Mouse (Mus musculus): ENCODE results near the gene Epb41l3. TPM values are rescaled to one million over a fixed set of nuclear protein-coding genes. Genes with fewer than 3 reads are reported as not detected.
A peak's percentile ranks its signal among the peaks of the same experiment; 100 is the strongest.

Epb41l3 gene
- polyA plus RNA-seq (2012; rRNA removed) (1.6 and 3.1 TPM in 2 replicates), polyA plus RNA-seq (2014; fragmentation: Nextera tagmentation; extraction: Ambion mirVana) (5.3 and 5.6 TPM in 2 replicates)

DNA sequence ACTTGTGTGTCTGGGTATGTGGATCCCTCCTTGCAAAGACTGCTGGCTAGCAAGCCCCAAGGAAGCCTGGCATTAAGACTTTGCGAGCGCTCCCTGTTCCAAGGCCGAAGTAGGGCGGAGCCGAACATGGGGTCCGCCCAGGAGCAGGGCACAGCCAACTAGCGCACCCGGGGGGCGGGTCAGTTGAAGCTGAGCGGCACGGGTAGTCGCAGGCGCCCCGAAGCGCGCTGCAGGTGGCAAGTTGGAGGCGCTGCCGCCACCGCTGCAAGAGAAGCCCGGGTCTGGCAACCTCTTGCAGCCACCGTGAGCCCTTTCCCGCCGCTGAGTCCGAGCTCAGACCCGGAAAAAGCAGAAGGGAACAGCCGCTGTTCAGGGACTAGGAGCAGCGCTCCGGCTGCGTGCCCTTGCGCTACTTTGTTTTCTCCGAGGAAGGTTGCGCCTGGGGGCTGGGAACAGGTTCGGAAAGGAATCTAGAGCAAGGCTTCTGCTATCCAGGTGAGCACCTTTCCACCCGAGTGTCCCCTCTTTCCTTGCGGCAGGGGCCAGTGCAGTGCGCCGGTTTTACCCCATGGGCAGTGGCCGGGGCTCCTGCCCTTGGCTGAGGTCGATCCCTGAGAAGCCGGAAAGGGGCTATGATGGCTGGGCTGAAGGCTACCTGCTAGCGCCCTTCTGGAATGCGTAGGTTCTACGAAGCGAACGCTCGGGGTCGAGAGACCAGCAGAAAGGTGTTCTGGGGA lies at the start of gene Epb41l3:
TSS of gene Epb41l3 (plus strand) at position 183 of the 737 bp plus-strand sequence.
- Histone ChIP-seq H3K9ac (replicated peaks) (no peak within 1 kb of the TSS), H3K36me3 (replicated peaks; ENCODE audit: control insufficient read depth, insufficient read depth, low read depth) (no peaks in the 10 kb centered on the region), H3K27me3 (ENCODE audit: control insufficient read depth, insufficient read depth, low read length) (peaks cover 16% of the 10 kb centered on the region), H3K27ac (no peak within 1 kb of the TSS), H3K4me3 (ENCODE audit: insufficient read depth in 1 of 2, low read depth in 2 of 2, low read length in 2 of 2) (peak within 1 kb of the TSS; percentile 2 to 33; a peak in 3 of 4 replicates), H3K9me3 (ENCODE audit: control insufficient read depth, low read length) (no peaks in the 10 kb centered on the region), H3K4me2 (ENCODE audit: low read depth) (peak within 1 kb of the TSS; percentile 46), H3K4me1 (replicated peaks; ENCODE audit: control insufficient read depth in 2 of 2, insufficient read depth in 2 of 2, low read length in 1 of 2) (no peaks in the 10 kb centered on the region)
- WGBS (ENCODE audit: insufficient replicate concordance): under 1% methylated on average over 47 of the region's 47 CpGs
- DNase-seq (ENCODE audit: low read depth in 3 of 3, low spot score in 3 of 3) (no peak), ATAC-seq (ENCODE audit: insufficient read depth) (no peak)
- no peak for TF ChIP-seq EP300 (IDR thresholded peaks at IDR 0.05; ENCODE audit: low read depth)
- TF ChIP-seq CTCF (IDR thresholded peaks at IDR 0.05; ENCODE audit: low read depth): no peak

DNA sequence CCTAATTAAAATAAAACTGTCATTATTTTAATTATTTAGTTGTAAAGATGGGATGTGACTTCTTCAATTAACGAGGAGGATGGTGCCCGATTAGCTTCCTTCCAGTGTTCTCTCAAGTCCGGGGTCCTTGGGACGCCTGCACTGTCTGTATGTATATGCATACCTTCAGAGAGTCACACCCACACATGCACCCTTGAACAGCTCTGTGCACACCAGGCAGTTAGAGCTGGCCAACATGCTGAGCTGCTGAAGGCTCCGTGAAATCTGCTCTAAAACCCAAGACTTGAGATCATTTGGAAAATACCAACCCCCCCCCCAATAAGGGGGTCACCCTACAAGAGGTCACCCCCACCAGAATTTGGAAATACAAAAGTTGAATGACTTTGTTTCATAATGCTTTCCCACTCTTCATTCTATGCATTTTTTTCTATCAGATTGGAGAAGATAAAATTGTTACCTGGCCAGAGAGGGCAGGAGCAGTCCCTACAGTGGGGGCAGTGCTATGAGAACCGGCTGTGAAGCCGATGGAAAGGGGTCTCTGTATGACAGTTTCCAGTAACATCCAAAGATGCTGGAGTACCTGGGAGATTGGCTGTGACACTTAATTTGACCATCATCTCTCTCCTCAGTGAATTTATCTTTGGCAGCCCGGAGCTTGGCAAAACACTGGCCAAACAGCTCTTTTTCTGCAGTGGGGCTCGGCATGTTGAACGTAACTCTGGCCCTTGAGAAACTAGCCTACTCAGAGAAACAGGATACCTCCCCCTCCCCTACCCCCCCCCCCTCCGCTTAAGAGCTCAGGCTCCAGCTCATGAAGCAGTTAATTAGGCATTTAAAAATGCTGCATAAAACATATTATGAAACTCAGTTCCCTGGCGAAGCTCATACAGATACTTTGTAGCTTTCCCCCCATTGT lies 36.5 kb upstream of the Epb41l3 start:
- H3K9me3 ChIP-seq (ENCODE audit: control insufficient read depth, low read length): no peaks in the 10 kb centered on the region
- H3K27me3 ChIP-seq (ENCODE audit: control insufficient read depth, insufficient read depth, low read length): no peaks in the 10 kb centered on the region
- DNase-seq (ENCODE audit: low read depth in 3 of 3, low spot score in 3 of 3) (no peak), ATAC-seq (ENCODE audit: insufficient read depth) (no peak)
- TF ChIP-seq EP300 (IDR thresholded peaks at IDR 0.05; ENCODE audit: low read depth) (no peak), CTCF (IDR thresholded peaks at IDR 0.05; ENCODE audit: low read depth) (no peak)
- no peak overlapping the region for H3K4me3 ChIP-seq (ENCODE audit: insufficient read depth in 1 of 2, low read depth in 2 of 2, low read length in 2 of 2)
- H3K4me1 ChIP-seq (replicated peaks; ENCODE audit: control insufficient read depth in 2 of 2, insufficient read depth in 2 of 2, low read length in 1 of 2): no peaks in the 10 kb centered on the region
- no peak overlapping the region for H3K27ac ChIP-seq
- H3K9ac ChIP-seq (replicated peaks): no peak overlapping the region
- no peak overlapping the region for H3K4me2 ChIP-seq (ENCODE audit: low read depth)
- 60% methylated on average over 12 of the region's 12 CpGs for WGBS (ENCODE audit: insufficient replicate concordance)
- H3K36me3 ChIP-seq (replicated peaks; ENCODE audit: control insufficient read depth, insufficient read depth, low read depth): no peaks in the 10 kb centered on the region

GRCm38 (mm10) chr17:69041516-69041915 lies 34.0 kb upstream of the Epb41l3 start:
- H3K9me3 ChIP-seq (ENCODE audit: control insufficient read depth, low read length): no peaks in the 10 kb centered on the region
- no peak overlapping the region for H3K4me3 ChIP-seq (ENCODE audit: insufficient read depth in 1 of 2, low read depth in 2 of 2, low read length in 2 of 2)
- 45% methylated on average over 4 of the region's 4 CpGs for WGBS (ENCODE audit: insufficient replicate concordance)
- no peak for TF ChIP-seq EP300 (IDR thresholded peaks at IDR 0.05; ENCODE audit: low read depth)
- TF ChIP-seq CTCF (IDR thresholded peaks at IDR 0.05; ENCODE audit: low read depth): no peak
- ATAC-seq (ENCODE audit: insufficient read depth): no peak
- no peak overlapping the region for H3K9ac ChIP-seq (replicated peaks)
- H3K27ac ChIP-seq: no peak overlapping the region
- no peaks in the 10 kb centered on the region for H3K4me1 ChIP-seq (replicated peaks; ENCODE audit: control insufficient read depth in 2 of 2, insufficient read depth in 2 of 2, low read length in 1 of 2)
- no peak overlapping the region for H3K4me2 ChIP-seq (ENCODE audit: low read depth)
- DNase-seq (ENCODE audit: low read depth in 3 of 3, low spot score in 3 of 3): no peak
- H3K27me3 ChIP-seq (ENCODE audit: control insufficient read depth, insufficient read depth, low read length): no peaks in the 10 kb centered on the region
- no peaks in the 10 kb centered on the region for H3K36me3 ChIP-seq (replicated peaks; ENCODE audit: control insufficient read depth, insufficient read depth, low read depth)

DNA sequence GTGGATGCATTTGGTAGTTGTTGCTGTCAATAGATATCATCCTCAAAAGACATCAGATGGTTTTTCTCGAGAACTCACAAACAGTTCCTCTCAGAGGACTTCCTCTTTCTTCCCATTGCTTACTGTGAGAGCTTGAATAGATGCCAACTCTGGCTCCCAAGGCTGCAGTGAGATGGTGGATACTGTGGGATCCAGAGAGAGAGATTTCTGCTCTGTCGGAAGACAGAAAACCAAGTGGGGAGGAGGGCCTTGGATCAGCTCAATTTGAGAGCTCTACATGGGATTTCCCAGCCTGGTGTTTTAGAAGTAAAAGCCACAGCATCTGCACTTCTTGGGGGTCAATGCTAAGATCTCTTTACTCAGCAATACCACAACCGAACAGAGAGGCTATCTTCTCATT lies 26.7 kb upstream of the Epb41l3 start:
- Histone ChIP-seq H3K4me2 (ENCODE audit: low read depth) (no peak overlapping the region), H3K4me3 (ENCODE audit: insufficient read depth in 1 of 2, low read depth in 2 of 2, low read length in 2 of 2) (no peak overlapping the region), H3K27me3 (ENCODE audit: control insufficient read depth, insufficient read depth, low read length) (no peaks in the 10 kb centered on the region), H3K27ac (no peak overlapping the region), H3K9me3 (ENCODE audit: control insufficient read depth, low read length) (no peaks in the 10 kb centered on the region), H3K36me3 (replicated peaks; ENCODE audit: control insufficient read depth, insufficient read depth, low read depth) (no peaks in the 10 kb centered on the region), H3K4me1 (replicated peaks; ENCODE audit: control insufficient read depth in 2 of 2, insufficient read depth in 2 of 2, low read length in 1 of 2) (no peaks in the 10 kb centered on the region), H3K9ac (replicated peaks) (no peak overlapping the region)
- 52% methylated on average over 3 of the region's 3 CpGs for WGBS (ENCODE audit: insufficient replicate concordance)
- DNase-seq (ENCODE audit: low read depth in 3 of 3, low spot score in 3 of 3) (no peak), ATAC-seq (ENCODE audit: insufficient read depth) (no peak)
- TF ChIP-seq CTCF (IDR thresholded peaks at IDR 0.05; ENCODE audit: low read depth): no peak
- TF ChIP-seq EP300 (IDR thresholded peaks at IDR 0.05; ENCODE audit: low read depth): no peak

- Histone ChIP-seq H3K9me3 (ENCODE audit: control insufficient read depth, low read length) (no peaks in the 10 kb centered on the region), H3K36me3 (replicated peaks; ENCODE audit: control insufficient read depth, insufficient read depth, low read depth) (no peaks in the 10 kb centered on the region), H3K27me3 (ENCODE audit: control insufficient read depth, insufficient read depth, low read length) (no peaks in the 10 kb centered on the region), H3K4me1 (replicated peaks; ENCODE audit: control insufficient read depth in 2 of 2, insufficient read depth in 2 of 2, low read length in 1 of 2) (no peaks in the 10 kb centered on the region), H3K4me3 (ENCODE audit: insufficient read depth in 1 of 2, low read depth in 2 of 2, low read length in 2 of 2) (no peak overlapping the region), H3K4me2 (ENCODE audit: low read depth) (no peak overlapping the region), H3K27ac (no peak overlapping the region), H3K9ac (replicated peaks) (no peak overlapping the region)
- no peak for ATAC-seq (ENCODE audit: insufficient read depth)
- WGBS (ENCODE audit: insufficient replicate concordance): 56% methylated on average over 4 of the region's 4 CpGs
- no peak for DNase-seq (ENCODE audit: low read depth in 3 of 3, low spot score in 3 of 3)
- no peak for TF ChIP-seq CTCF (IDR thresholded peaks at IDR 0.05; ENCODE audit: low read depth)
- no peak for TF ChIP-seq EP300 (IDR thresholded peaks at IDR 0.05; ENCODE audit: low read depth)
Observed at GRCm38 (mm10) chr17:69054029-69054428, 21.5 kb upstream of the Epb41l3 start.
